Mouse (Mus musculus) kidney, embryonic 15.5 days (tissue): ENCODE measurements around the gene Tmem33. TPM values are rescaled to one million over a fixed set of nuclear protein-coding genes. Genes with fewer than 3 reads are reported as not detected.
A peak's percentile ranks its signal among the peaks of the same experiment; 100 is the strongest.

Experiments
- ATAC-seq: fragments of 200-750 bp; cut with Nextera tagmentation; replicated peaks from 2 replicates; pipeline ENCODE4 v1.8.0; 2017; ENCODE audit warnings: moderate TSS enrichment; ENCODE audit not compliant: low FRiP score
- H3K27ac ChIP-seq: fragments of 300-500 bp; sonication (generic); 2 replicates; pipeline ENCODE4 v1.5.1; 2015; ENCODE audit warnings: mild to moderate bottlenecking, inconsistent platforms
- H3K27me3 ChIP-seq: fragments of 300-500 bp; sonication (generic); 2 replicates; pipeline ENCODE4 v1.6.1; 2015; ENCODE audit warnings: inconsistent platforms
- H3K36me3 ChIP-seq: fragments of 300-500 bp; sonication (generic); 2 replicates; pipeline ENCODE4 v1.6.1; 2015; ENCODE audit warnings: inconsistent platforms
- H3K4me1 ChIP-seq: fragments of 300-500 bp; sonication (generic); 2 replicates; pipeline ENCODE4 v1.6.1; 2015; ENCODE audit warnings: inconsistent platforms
- H3K4me2 ChIP-seq: fragments of 300-500 bp; sonication (generic); 2 replicates; pipeline ENCODE4 v1.6.1; 2015; ENCODE audit warnings: moderate library complexity, mild to moderate bottlenecking, inconsistent platforms
- H3K4me3 ChIP-seq: fragments of 300-500 bp; sonication (generic); replicated peaks from 2 replicates; pipeline ENCODE4 v1.5.1; 2015; ENCODE audit warnings: mild to moderate bottlenecking, inconsistent platforms
- H3K9ac ChIP-seq: fragments of 300-500 bp; sonication (generic); 2 replicates; pipeline ENCODE4 v1.6.1; 2015; ENCODE audit warnings: mild to moderate bottlenecking, inconsistent platforms
- H3K9me3 ChIP-seq: fragments of 300-500 bp; sonication (generic); replicated peaks from 2 replicates; pipeline ENCODE4 v1.6.1; 2016; ENCODE audit warnings: inconsistent platforms
- WGBS: fragments of 180-500 bp; shearing (Covaris S2); methylation state at CpG from one replicate; pipeline ENCODE4 v1.1.7; 2015; ENCODE audit warnings: mixed read lengths; 5-methylcytosine and 5-hydroxymethylcytosine counted together
- polyA plus RNA-seq: library from polyadenylated mRNA; unstranded; fragments of >200 nt; fragmentation: Nextera tagmentation; extraction: Ambion mirVana; gene quantifications from 2 replicates; pipeline ENCODE4 v1.2.1, GENCODE M21; 2015

Gene Tmem33
- polyA plus RNA-seq = 97.9 and 111 TPM in 2 replicates

GRCm38 (mm10) chr5:67260531-67261371 lies at the start of gene Tmem33:
TSS of gene Tmem33 (plus strand) at chr5:67260565.
- under 1% methylated on average over 67 of the region's 67 CpGs for WGBS

DNA sequence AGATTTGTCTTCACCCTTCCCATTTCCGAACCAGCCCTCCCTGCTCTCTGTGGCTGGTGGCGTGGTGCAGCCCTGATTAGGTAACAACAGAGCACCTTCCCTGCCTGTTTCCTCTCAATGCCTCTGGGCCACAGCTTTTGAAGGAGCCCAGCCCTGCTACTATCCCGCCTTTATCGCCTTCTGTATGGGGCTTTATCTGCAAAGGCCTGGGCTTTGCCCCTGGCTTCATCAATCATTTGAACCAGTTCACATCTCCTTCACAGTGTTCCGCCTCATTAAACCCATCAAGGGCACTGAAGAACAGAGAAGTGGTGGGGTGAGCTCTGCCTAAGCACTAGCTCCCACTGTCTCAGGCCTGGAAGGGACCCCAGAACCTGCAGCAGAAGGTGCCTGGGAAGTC lies 47.2 kb upstream of the Tmem33 start:
- peak; percentile 75 for ATAC-seq

More at GRCm38 (mm10) chr5:67260531-67261371, at the start of gene Tmem33:
- Histone ChIP-seq H3K36me3 (peaks cover 25% of the 10 kb centered on the region), H3K27me3 (no peaks in the 10 kb centered on the region), H3K9ac (peak within 1 kb of the TSS; percentile 80), H3K9me3 (no peaks in the 10 kb centered on the region), H3K27ac (peak within 1 kb of the TSS; percentile 96), H3K4me3 (peak within 1 kb of the TSS; percentile 71), H3K4me1 (peaks cover 14% of the 10 kb centered on the region), H3K4me2 (peak within 1 kb of the TSS; percentile 70)
- peak; percentile 92 for ATAC-seq

GRCm38 (mm10) chr5:67215121-67216030 lies 45.0 kb upstream of the Tmem33 start:
- peaks cover 19% of the 10 kb centered on the region for H3K4me1 ChIP-seq
- H3K9me3 ChIP-seq = no peaks in the 10 kb centered on the region
- H3K9ac ChIP-seq = no peak overlapping the region
- WGBS = 1% methylated on average over 28 of the region's 28 CpGs
- no peak overlapping the region for H3K4me3 ChIP-seq
- peaks cover 95% of the 10 kb centered on the region for H3K27me3 ChIP-seq
- no peak overlapping the region for H3K4me2 ChIP-seq
- H3K27ac ChIP-seq = no peak overlapping the region
- H3K36me3 ChIP-seq = no peaks in the 10 kb centered on the region
- no peak for ATAC-seq

More for the DNA sequence above, 47.2 kb upstream of the Tmem33 start:
- Histone ChIP-seq H3K4me2 (no peak overlapping the region), H3K4me3 (no peak overlapping the region), H3K27ac (no peak overlapping the region), H3K9ac (no peak overlapping the region), H3K4me1 (peaks cover 19% of the 10 kb centered on the region), H3K27me3 (peaks cover 89% of the 10 kb centered on the region), H3K36me3 (no peaks in the 10 kb centered on the region), H3K9me3 (no peaks in the 10 kb centered on the region)
- WGBS = 9% methylated on average over 5 of the region's 5 CpGs

- Histone ChIP-seq H3K36me3 (no peaks in the 10 kb centered on the region), H3K9me3 (no peaks in the 10 kb centered on the region), H3K4me2 (peak overlapping the region; percentile 28), H3K9ac (no peak overlapping the region), H3K27ac (no peak overlapping the region), H3K27me3 (peaks cover 95% of the 10 kb centered on the region), H3K4me3 (peak overlapping the region; percentile 17; the same call in 1 of the 2 replicates), H3K4me1 (peaks cover 19% of the 10 kb centered on the region)
- no peak; the same call in 1 of the 2 replicates for ATAC-seq
- 1% methylated on average over 48 of the region's 49 CpGs for WGBS
Observed at GRCm38 (mm10) chr5:67216031-67216778, 44.2 kb upstream of the Tmem33 start.

- peak overlapping the region; percentile 28 for H3K4me2 ChIP-seq
- ATAC-seq = no peak; the same call in 1 of the 2 replicates
- H3K27me3 ChIP-seq = peaks cover 95% of the 10 kb centered on the region
- peaks cover 19% of the 10 kb centered on the region for H3K4me1 ChIP-seq
- H3K36me3 ChIP-seq = no peaks in the 10 kb centered on the region
- H3K27ac ChIP-seq = no peak overlapping the region
- H3K4me3 ChIP-seq = no peak overlapping the region
- no peaks in the 10 kb centered on the region for H3K9me3 ChIP-seq
- WGBS = under 1% methylated on average over 9 of the region's 9 CpGs
- H3K9ac ChIP-seq = no peak overlapping the region
Observed at GRCm38 (mm10) chr5:67216779-67217095, 43.6 kb upstream of the Tmem33 start.

GRCm38 (mm10) chr5:67221901-67222300 lies 38.5 kb upstream of the Tmem33 start:
- H3K4me3 ChIP-seq = 0 out of 2 replicates have a peak overlapping the region, but pooled peaks have one; percentile 32
- ATAC-seq = no peak
- H3K9me3 ChIP-seq = 0 out of 2 replicates have a peak, but pooled peaks cover 4% of the 10 kb centered on the region
- H3K27ac ChIP-seq = no peak overlapping the region
- 5% methylated on average over 6 of the region's 6 CpGs for WGBS
- no peak overlapping the region for H3K9ac ChIP-seq
- no peak overlapping the region; the same call in 1 of the 2 replicates for H3K4me2 ChIP-seq
- H3K4me1 ChIP-seq = peaks cover 12% of the 10 kb centered on the region
- peaks cover 96% of the 10 kb centered on the region for H3K27me3 ChIP-seq
- H3K36me3 ChIP-seq = no peaks in the 10 kb centered on the region

GRCm38 (mm10) chr5:67222440-67223390 lies 37.6 kb upstream of the Tmem33 start:
- peak overlapping the region; percentile 32 for H3K4me3 ChIP-seq
- H3K27ac ChIP-seq = no peak overlapping the region
- H3K4me1 ChIP-seq = peaks cover 16% of the 10 kb centered on the region
- H3K4me2 ChIP-seq = peak overlapping the region; percentile 53
- H3K9ac ChIP-seq = no peak overlapping the region
- ATAC-seq = no peak
- WGBS = under 1% methylated on average over 44 of the region's 44 CpGs
- 0 out of 2 replicates have a peak, but pooled peaks cover 4% of the 10 kb centered on the region for H3K9me3 ChIP-seq
- no peaks in the 10 kb centered on the region for H3K36me3 ChIP-seq
- H3K27me3 ChIP-seq = peaks cover 99% of the 10 kb centered on the region

- Histone ChIP-seq H3K27ac (no peak overlapping the region), H3K4me3 (no peak overlapping the region), H3K27me3 (peaks cover 99% of the 10 kb centered on the region), H3K9me3 (0 out of 2 replicates have a peak, but pooled peaks cover 4% of the 10 kb centered on the region), H3K4me2 (no peak overlapping the region), H3K36me3 (no peaks in the 10 kb centered on the region), H3K4me1 (peaks cover 22% of the 10 kb centered on the region), H3K9ac (no peak overlapping the region)
- no peak for ATAC-seq
- WGBS = 2% methylated on average over 15 of the region's 15 CpGs
Observed at GRCm38 (mm10) chr5:67223391-67224121, 36.8 kb upstream of the Tmem33 start.

DNA sequence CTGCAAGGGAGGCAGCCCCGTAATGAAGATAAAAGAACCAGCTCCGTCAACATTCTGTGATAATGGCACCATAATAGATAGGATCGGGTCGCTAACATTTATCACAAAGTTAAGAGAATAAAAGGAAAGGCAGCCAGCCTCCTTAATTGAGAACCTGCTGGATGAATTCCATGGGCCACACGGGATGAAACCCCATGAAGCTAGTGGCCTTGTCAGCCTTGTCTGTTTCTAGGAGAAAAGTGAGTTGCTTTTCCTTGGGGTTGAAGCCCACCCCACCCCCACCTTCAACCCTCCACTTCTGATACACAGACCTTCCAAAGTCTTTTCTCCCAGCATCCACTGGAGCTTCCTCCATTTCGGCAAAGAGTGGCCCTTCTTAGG lies 36.3 kb upstream of the Tmem33 start:
- no peak overlapping the region for H3K27ac ChIP-seq
- H3K27me3 ChIP-seq = peaks cover 99% of the 10 kb centered on the region

DNA sequence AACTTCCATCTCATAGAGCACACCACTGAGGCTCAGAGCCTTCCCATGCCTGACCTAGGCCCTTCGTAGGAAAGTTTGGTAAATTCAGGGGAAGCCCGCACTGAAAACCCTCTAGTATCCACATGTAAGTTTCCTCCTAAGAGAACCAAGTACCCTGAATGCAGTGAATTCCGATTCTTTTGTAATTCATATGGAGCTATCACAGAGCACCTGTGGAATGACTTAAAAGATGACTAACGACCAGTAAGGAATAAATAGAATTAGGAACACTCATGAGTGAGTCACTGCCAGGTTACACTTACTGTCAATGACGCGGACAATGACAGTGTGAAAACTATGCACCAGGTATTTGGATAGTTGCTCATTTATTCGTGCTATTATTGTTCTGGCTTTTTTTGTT lies 34.6 kb upstream of the Tmem33 start:
- Histone ChIP-seq H3K4me2 (no peak overlapping the region), H3K27ac (no peak overlapping the region), H3K4me3 (no peak overlapping the region), H3K4me1 (peaks cover 32% of the 10 kb centered on the region), H3K36me3 (no peaks in the 10 kb centered on the region), H3K9me3 (0 out of 2 replicates have a peak, but pooled peaks cover 4% of the 10 kb centered on the region), H3K9ac (no peak overlapping the region), H3K27me3 (peaks cover 99% of the 10 kb centered on the region)
- WGBS = 40% methylated on average over 7 of the region's 7 CpGs
- ATAC-seq = no peak

More for the DNA sequence above, 36.3 kb upstream of the Tmem33 start:
- no peak for ATAC-seq
- H3K4me1 ChIP-seq = peaks cover 22% of the 10 kb centered on the region
- no peak overlapping the region for H3K4me3 ChIP-seq
- 11% methylated on average over 6 of the region's 6 CpGs for WGBS
- H3K4me2 ChIP-seq = no peak overlapping the region
- 0 out of 2 replicates have a peak, but pooled peaks cover 4% of the 10 kb centered on the region for H3K9me3 ChIP-seq
- H3K9ac ChIP-seq = no peak overlapping the region
- no peaks in the 10 kb centered on the region for H3K36me3 ChIP-seq
